Mouse (Mus musculus) gastrocnemius, adult 2 months (tissue): Measurements from ENCODE around the gene Sirt7. TPM values are rescaled to one million over a fixed set of nuclear protein-coding genes. Genes with fewer than 3 reads are reported as not detected.

Experiments used
- DNase-seq: peaks from one replicate; pipeline ENCODE4 v3.0.0; 2022
- H3K27ac ChIP-seq: fragments of 200-600 bp; 2 replicates; pipeline ENCODE4 v1.8.1; 2022; ENCODE audit warnings: mild to moderate bottlenecking
- H3K4me3 ChIP-seq: fragments of 200-600 bp; 2 replicates; pipeline ENCODE4 v1.8.1; 2022; ENCODE audit warnings: mild to moderate bottlenecking, moderate library complexity
- CTCF ChIP-seq: fragments of 200-600 bp; IDR thresholded peaks from 2 replicates; pipeline ENCODE4 v1.8.1; 2022; ENCODE audit warnings: antibody characterized with exemption, mild to moderate bottlenecking, moderate library complexity
- intact Hi-C: fragments of 180-260 bp; cut with DNase I; formaldehyde crosslinking; loops from one replicate; pipeline ENCODE4 v1.15.1; 2025
- total RNA-seq, 2 experiments: library from RNA; stranded (reverse); gene quantifications; 2 replicates each; pipeline ENCODE4 v1.2.3; 2021

The Sirt7 gene
- total RNA-seq, 2 experiments from 2014 or later = 4.1 to 4.7 TPM

GRCm38 (mm10) chr11:120623961-120624679 lies 920 bp downstream of the Sirt7 start:
- Histone ChIP-seq H3K27ac (peak overlapping the region; percentile 87), H3K4me3 (peak overlapping the region; percentile 85)
- peak; percentile 73 for TF ChIP-seq CTCF
- intact Hi-C loops = loop anchor here (2.0 kb wide), 1 partner anchor 89 kb away; the partner anchor contains the start of genes Cenpx and Lrrc45
- DNase-seq = peak; percentile 78

GRCm38 (mm10) chr11:120622805-120623204 lies 2.2 kb downstream of the Sirt7 start:
- intact Hi-C loops = no loop called here
- no peak for TF ChIP-seq CTCF
- DNase-seq = no peak
- H3K27ac ChIP-seq = no peak overlapping the region
- H3K4me3 ChIP-seq = no peak overlapping the region

- Histone ChIP-seq H3K27ac (no peak overlapping the region), H3K4me3 (no peak overlapping the region)
- DNase-seq = no peak
- intact Hi-C loops = no loop called here
- TF ChIP-seq CTCF = no peak
Measured at GRCm38 (mm10) chr11:120620195-120620594, 4.8 kb downstream of the Sirt7 start.

GRCm38 (mm10) chr11:120618619-120619535 lies 6.2 kb downstream of the Sirt7 start:
- no peak for TF ChIP-seq CTCF
- intact Hi-C loops = no loop called here
- DNase-seq = no peak
- H3K27ac ChIP-seq = peak overlapping the region; percentile 94
- no peak overlapping the region for H3K4me3 ChIP-seq

- intact Hi-C loops = no loop called here
- peak within 1 kb of the TSS; percentile 91 for H3K4me3 ChIP-seq
- no peak for TF ChIP-seq CTCF
- H3K27ac ChIP-seq = peak within 1 kb of the TSS; percentile 94
- peak; percentile 96 for DNase-seq
Measured at GRCm38 (mm10) chr11:120617519-120618112, 7.4 kb downstream of the Sirt7 start, which contains the start of gene Pcyt2. Pcyt2 (minus strand) TSS chr11:120617936.

- intact Hi-C loops = no loop called here
- peak overlapping the region; percentile 91 for H3K4me3 ChIP-seq
- DNase-seq = no peak
- H3K27ac ChIP-seq = peak overlapping the region; percentile 94
- no peak for TF ChIP-seq CTCF
Measured at GRCm38 (mm10) chr11:120616617-120617294, 8.3 kb downstream of the Sirt7 start.

- no peak for DNase-seq
- no peak overlapping the region for H3K4me3 ChIP-seq
- TF ChIP-seq CTCF = no peak
- peak overlapping the region; percentile 28; the same call in 1 of the 2 replicates for H3K27ac ChIP-seq
- intact Hi-C loops = no loop called here
Measured at GRCm38 (mm10) chr11:120615606-120616203, 9.3 kb downstream of the Sirt7 start.

GRCm38 (mm10) chr11:120615167-120615566 lies 9.9 kb downstream of the Sirt7 start:
- H3K4me3 ChIP-seq = no peak overlapping the region
- no peak for DNase-seq
- intact Hi-C loops = no loop called here

GRCm38 (mm10) chr11:120613976-120614375 lies 11.1 kb downstream of the Sirt7 start:
- TF ChIP-seq CTCF = no peak
- no peak for DNase-seq
- intact Hi-C loops = loop anchor here (2.0 to 5.0 kb wide), 2 partner anchors 37 to 99 kb away; no protein-coding TSS in a partner anchor
- Histone ChIP-seq H3K27ac (0 out of 2 replicates have a peak overlapping the region, but pooled peaks have one; percentile 38), H3K4me3 (no peak overlapping the region)

More at GRCm38 (mm10) chr11:120615167-120615566, 9.9 kb downstream of the Sirt7 start:
- TF ChIP-seq CTCF = no peak
- no peak overlapping the region for H3K27ac ChIP-seq

GRCm38 (mm10) chr11:120613481-120613972 lies 11.5 kb downstream of the Sirt7 start:
- no peak for TF ChIP-seq CTCF
- intact Hi-C loops = loop anchor here (2.0 to 5.0 kb wide), 2 partner anchors 36 to 99 kb away; no protein-coding TSS in a partner anchor
- Histone ChIP-seq H3K4me3 (no peak overlapping the region), H3K27ac (no peak overlapping the region)
- DNase-seq = no peak

GRCm38 (mm10) chr11:120612763-120613162 lies 12.3 kb downstream of the Sirt7 start:
- H3K27ac ChIP-seq = no peak overlapping the region
- peak; percentile 88 for DNase-seq
- intact Hi-C loops = loop anchor here (1.0 to 5.0 kb wide), 3 partner anchors 35 to 123 kb away; no protein-coding TSS in a partner anchor
- TF ChIP-seq CTCF = peak; percentile 92
- no peak overlapping the region for H3K4me3 ChIP-seq
